Mouse (Mus musculus) MEL (cell line): Measurements from ENCODE around the gene Hacd4. TPM values are rescaled to one million over a fixed set of nuclear protein-coding genes. Genes with fewer than 3 reads are reported as not detected.

Source experiments
- DNase-seq: peaks from one replicate; pipeline ENCODE4 v3.0.0; 2011; ENCODE audit warnings: low read depth, low spot score
- H3K27ac ChIP-seq: 2 replicates; pipeline ENCODE4 v1.5.1; 2012; ENCODE audit warnings: low read depth, mild to moderate bottlenecking, control low read depth, low read length, moderate library complexity; ENCODE audit not compliant: control insufficient read depth
- H3K27me3 ChIP-seq, 2 experiments: fragments of 150-350 bp in 1 of 2; sonication (generic) in 1 of 2; 2 replicates each; pipeline ENCODE4 v1.6.1; 2012; ENCODE audit warnings: low read length in 2 of 2, mild to moderate bottlenecking in 2 of 2, improper control_type of control experiment in 1 of 2, moderate library complexity in 1 of 2; ENCODE audit not compliant: insufficient read depth in 2 of 2, control insufficient read depth in 1 of 2
- H3K36me3 ChIP-seq, 2 experiments: 2 replicates each; pipeline ENCODE4 v1.6.1; 2012 to 2014; ENCODE audit warnings: low read length in 2 of 2, improper control_type of control experiment in 1 of 2, inconsistent platforms in 1 of 2, mild to moderate bottlenecking in 1 of 2; ENCODE audit not compliant: insufficient read depth in 2 of 2, control insufficient read depth in 1 of 2
- H3K4me1 ChIP-seq, 2 experiments: fragments of 150-350 bp in 1 of 2; sonication (generic) in 1 of 2; 2 replicates each; pipeline ENCODE4 v1.6.1; 2012; ENCODE audit warnings: low read length in 2 of 2, improper control_type of control experiment in 1 of 2, mild to moderate bottlenecking in 1 of 2; ENCODE audit not compliant: insufficient read depth in 2 of 2, control insufficient read depth in 1 of 2
- H3K4me3 ChIP-seq, 2 experiments: fragments of 150-350 bp in 1 of 2; sonication (generic) in 1 of 2; 2 replicates each; pipeline ENCODE4 v1.5.1; 2012; ENCODE audit warnings: low read depth in 2 of 2, low read length in 2 of 2, mild to moderate bottlenecking in 2 of 2, moderate library complexity in 2 of 2, control low read depth in 1 of 2, improper control_type of control experiment in 1 of 2; ENCODE audit not compliant: control insufficient read depth in 1 of 2, insufficient read depth in 1 of 2
- H3K79me2 ChIP-seq: 2 replicates; pipeline ENCODE4 v1.6.1; 2012; ENCODE audit warnings: mild to moderate bottlenecking, low read length, moderate library complexity; ENCODE audit not compliant: control insufficient read depth, poor library complexity, insufficient read depth
- H3K9ac ChIP-seq: 2 replicates; pipeline ENCODE4 v1.6.1; 2012; ENCODE audit warnings: low read depth, mild to moderate bottlenecking, control low read depth, low read length, moderate library complexity; ENCODE audit not compliant: control insufficient read depth, poor library complexity, severe bottlenecking
- H3K9me3 ChIP-seq: fragments of 150-350 bp; sonication (generic); replicated peaks from 2 replicates; pipeline ENCODE4 v1.6.1; 2012; ENCODE audit warnings: mild to moderate bottlenecking, low read length, improper control_type of control experiment, moderate library complexity; ENCODE audit not compliant: insufficient read depth
- BHLHE40 ChIP-seq: IDR thresholded peaks from 2 replicates; pipeline ENCODE4 v1.6.1; 2012; ENCODE audit warnings: low read depth, mild to moderate bottlenecking, inconsistent platforms, low read length, improper control_type of control experiment, borderline replicate concordance
- CHD1 ChIP-seq: IDR thresholded peaks from 2 replicates; pipeline ENCODE4 v1.6.1; 2012; ENCODE audit warnings: low read depth, mild to moderate bottlenecking, inconsistent platforms, low read length, improper control_type of control experiment
- CHD2 ChIP-seq: IDR thresholded peaks from 2 replicates; pipeline ENCODE4 v1.6.1; 2011; ENCODE audit warnings: low read length, improper control_type of control experiment
- E2F4 ChIP-seq: IDR thresholded peaks from 2 replicates; pipeline ENCODE4 v1.6.1; 2011; ENCODE audit warnings: low read depth, low read length, improper control_type of control experiment, borderline replicate concordance
- EP300 ChIP-seq, 2 experiments: IDR thresholded peaks; 2 replicates each; pipeline ENCODE4 v1.6.1; 2011; ENCODE audit warnings: improper control_type of control experiment in 2 of 2, low read length in 2 of 2, low read depth in 1 of 2, mild to moderate bottlenecking in 1 of 2
- GABPA ChIP-seq: IDR thresholded peaks from 2 replicates; pipeline ENCODE4 v1.6.1; 2012; ENCODE audit warnings: low read depth, mild to moderate bottlenecking, inconsistent platforms, low read length, improper control_type of control experiment, moderate library complexity
- GATA1 ChIP-seq: IDR thresholded peaks from 2 replicates; pipeline ENCODE4 v1.6.1; 2011; ENCODE audit warnings: low read depth, low read length, improper control_type of control experiment
- HCFC1 ChIP-seq: IDR thresholded peaks from 2 replicates; pipeline ENCODE4 v1.6.1; 2012; ENCODE audit warnings: low read depth, mild to moderate bottlenecking, inconsistent platforms, low read length, improper control_type of control experiment, moderate library complexity
- MAFK ChIP-seq: IDR thresholded peaks from 2 replicates; pipeline ENCODE4 v1.6.1; 2011; ENCODE audit warnings: low read depth, mild to moderate bottlenecking, low read length, improper control_type of control experiment, borderline replicate concordance
- MEF2A ChIP-seq: IDR thresholded peaks from 2 replicates; pipeline ENCODE4 v1.6.1; 2014; ENCODE audit warnings: low read depth, mild to moderate bottlenecking, inconsistent platforms, low read length, improper control_type of control experiment; ENCODE audit not compliant: poor library complexity, insufficient replicate concordance, severe bottlenecking; ENCODE audit errors: extremely low read depth
- MXI1 ChIP-seq: IDR thresholded peaks from 2 replicates; pipeline ENCODE4 v1.6.1; 2011; ENCODE audit warnings: mild to moderate bottlenecking, low read depth, low read length, improper control_type of control experiment
- NELFE ChIP-seq: IDR thresholded peaks from 2 replicates; pipeline ENCODE4 v1.6.1; 2011; ENCODE audit warnings: low read depth, low read length, improper control_type of control experiment
- POLR2AphosphoS2 ChIP-seq: IDR thresholded peaks from 2 replicates; pipeline ENCODE4 v1.6.1; 2011; ENCODE audit warnings: low read length, improper control_type of control experiment
- RAD21 ChIP-seq: IDR thresholded peaks from 2 replicates; pipeline ENCODE4 v1.6.1; 2011; ENCODE audit warnings: mild to moderate bottlenecking, low read depth, low read length, improper control_type of control experiment
- SIN3A ChIP-seq: IDR thresholded peaks from 2 replicates; pipeline ENCODE4 v1.6.1; 2012; ENCODE audit warnings: low read length, improper control_type of control experiment, inconsistent platforms
- TAL1 ChIP-seq: IDR thresholded peaks from 2 replicates; pipeline ENCODE4 v1.6.1; 2012; ENCODE audit warnings: mild to moderate bottlenecking, inconsistent platforms, low read length, moderate library complexity, mixed read lengths
- TBP ChIP-seq: IDR thresholded peaks from 2 replicates; pipeline ENCODE4 v1.8.0; 2011; ENCODE audit warnings: low read depth, low read length, improper control_type of control experiment
- TCF12 ChIP-seq: IDR thresholded peaks from 2 replicates; pipeline ENCODE4 v1.6.1; 2014; ENCODE audit warnings: low read depth, mild to moderate bottlenecking, inconsistent platforms, low read length, improper control_type of control experiment, moderate library complexity
- USF1 ChIP-seq: IDR thresholded peaks from 2 replicates; pipeline ENCODE4 v1.6.1; 2014; ENCODE audit warnings: low read depth, mild to moderate bottlenecking, inconsistent platforms, low read length, improper control_type of control experiment, moderate library complexity
- USF2 ChIP-seq, 2 experiments: IDR thresholded peaks; 2 replicates each; pipeline ENCODE4 v1.6.1; 2011 to 2012; ENCODE audit warnings: improper control_type of control experiment in 2 of 2, low read length in 2 of 2, borderline replicate concordance in 1 of 2, inconsistent platforms in 1 of 2, low read depth in 1 of 2, mild to moderate bottlenecking in 1 of 2; ENCODE audit not compliant: insufficient read depth in 1 of 2
- ZC3H11A ChIP-seq: IDR thresholded peaks from 2 replicates; pipeline ENCODE4 v1.6.1; 2012; ENCODE audit warnings: low read depth, mild to moderate bottlenecking, inconsistent platforms, low read length, improper control_type of control experiment
- ZKSCAN1 ChIP-seq: IDR thresholded peaks from 2 replicates; pipeline ENCODE4 v1.6.1; 2012; ENCODE audit warnings: low read depth, mild to moderate bottlenecking, inconsistent platforms, low read length, improper control_type of control experiment, moderate library complexity
- polyA plus RNA-seq, 2 experiments: library from polyadenylated mRNA; stranded (reverse) in 1 of 2; unstranded in 1 of 2; fragments of >175 nt in 1 of 2; fragments of >200 nt in 1 of 2; gene quantifications; 2 replicates each; pipeline versions ENCODE4 v1.2.1 to v1.2.4; 2012; ENCODE audit warnings: low replicate concordance in 2 of 2, low read depth in 1 of 2; ENCODE audit not compliant: insufficient read length in 2 of 2, insufficient read depth in 1 of 2, missing spikeins in 1 of 2
- total RNA-seq: library from RNA; depleted of rRNA; stranded (reverse); fragments of 300-350 nt; gene quantifications from 2 replicates; pipeline ENCODE4 v1.2.3, GENCODE M21; 2012

Hacd4 gene
- total and polyA plus RNA-seq, 3 experiments: 0.19 to 0.64 TPM; not detected in 1

DNA sequence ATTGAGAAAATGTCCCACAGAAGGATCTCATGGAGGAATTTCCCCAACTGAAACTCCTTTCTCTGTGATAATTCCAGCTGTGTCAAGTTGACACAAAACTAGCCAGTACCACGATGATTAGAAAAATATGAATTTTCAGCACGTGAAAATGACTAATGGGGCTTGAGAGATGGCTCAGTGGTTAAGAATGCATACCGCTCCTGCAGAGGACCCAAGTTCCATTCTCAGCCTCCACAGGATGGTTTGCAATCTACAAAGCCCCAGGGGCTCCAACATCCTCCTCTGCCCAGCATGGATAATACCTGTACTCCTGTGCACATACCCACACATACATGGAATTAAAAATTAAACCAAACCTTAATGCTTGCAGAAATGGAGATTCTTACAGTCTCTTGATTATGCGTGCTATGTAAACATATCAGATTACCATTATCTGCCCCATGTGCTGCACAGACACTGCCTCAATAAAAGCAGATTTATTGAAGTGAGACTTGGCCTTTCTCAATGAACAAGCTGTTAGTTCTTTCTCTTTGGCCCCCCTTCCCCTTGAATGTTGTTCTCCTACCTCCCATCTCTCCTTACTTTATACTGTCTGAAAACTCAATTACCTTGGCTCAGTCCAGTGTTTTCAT, 39.6 kb upstream of the Hacd4 start:
- no peak for DNase-seq
- no peak overlapping the region for H3K27ac ChIP-seq
- no peak overlapping the region for H3K4me3 ChIP-seq
- no peak for TF ChIP-seq MEF2A
- no peak for TF ChIP-seq E2F4
- TF ChIP-seq TBP: no peak
- no peak for TF ChIP-seq GABPA
- no peak for TF ChIP-seq ZC3H11A
- no peak for TF ChIP-seq USF1
- TF ChIP-seq USF2 (IDR thresholded peaks at IDR 0.05; ENCODE audit: borderline replicate concordance in 1 of 2, insufficient read depth in 1 of 2, low read depth in 1 of 2, low read length in 2 of 2): no peak
- TF ChIP-seq HCFC1: no peak
- TF ChIP-seq RAD21: no peak
- no peak overlapping the region for H3K9ac ChIP-seq
- H3K27me3 ChIP-seq: 0 out of 4 replicates have a peak, but pooled peaks cover 0 to 1% of the 10 kb centered on the region in 2 experiments
- no peaks in the 10 kb centered on the region for H3K36me3 ChIP-seq
- no peaks in the 10 kb centered on the region for H3K4me1 ChIP-seq
- H3K79me2 ChIP-seq: no peaks in the 10 kb centered on the region
- H3K9me3 ChIP-seq: no peaks in the 10 kb centered on the region

DNA sequence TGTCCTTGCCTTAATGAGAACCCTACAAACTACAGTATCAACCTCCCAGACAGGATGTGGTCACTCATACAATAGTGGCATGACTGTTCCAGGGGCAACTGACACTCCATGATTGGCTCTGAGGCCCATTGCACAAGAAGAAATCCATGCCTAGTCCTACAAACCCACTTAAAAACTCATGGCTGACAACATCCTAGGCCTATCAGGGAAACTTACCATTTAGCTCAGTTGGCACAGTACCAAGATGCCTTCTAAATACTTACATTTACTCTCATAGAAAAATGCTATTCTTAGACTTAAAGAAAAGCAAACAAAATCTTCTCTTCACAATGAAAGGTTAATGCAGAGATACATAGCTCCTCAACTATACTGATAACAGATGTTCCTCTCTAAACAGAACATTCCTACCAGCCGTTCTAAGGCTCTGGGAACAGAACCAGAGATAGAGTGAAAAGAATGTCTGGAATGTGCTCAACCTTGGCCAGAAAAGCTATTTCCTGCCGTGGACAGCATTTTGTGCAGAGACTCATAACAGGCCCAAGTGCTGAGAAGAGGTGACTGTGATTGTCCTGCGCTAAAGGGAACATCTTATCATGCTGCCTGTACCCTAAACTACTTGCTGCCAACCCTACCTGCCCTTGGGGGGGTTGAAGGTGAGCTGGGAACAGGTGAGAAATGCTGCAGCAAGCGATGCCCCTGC, 37.9 kb upstream of the Hacd4 start:
- Histone ChIP-seq H3K4me3 (no peak overlapping the region), H3K27ac (no peak overlapping the region), H3K9me3 (no peaks in the 10 kb centered on the region), H3K79me2 (no peaks in the 10 kb centered on the region), H3K4me1 (no peaks in the 10 kb centered on the region)
- DNase-seq: no peak
- TF ChIP-seq ZKSCAN1 (no peak), RAD21 (no peak), CHD2 (no peak), BHLHE40 (no peak), GATA1 (no peak), HCFC1 (no peak), TBP (no peak), USF1 (no peak), TAL1 (no peak), EP300 (IDR thresholded peaks at IDR 0.05; ENCODE audit: low read depth in 1 of 2, low read length in 2 of 2) (no peak), CHD1 (no peak), MXI1 (no peak), MAFK (no peak), SIN3A (no peak), TCF12 (no peak), NELFE (no peak), ZC3H11A (no peak), GABPA (no peak), POLR2AphosphoS2 (no peak)
- TF ChIP-seq, all 39 proteins: peak for 0
- Histone ChIP-seq H3K9ac (no peak overlapping the region), H3K36me3 (no peaks in the 10 kb centered on the region), H3K27me3 (peaks cover 0 to 2% of the 10 kb centered on the region in 2 experiments; a peak in 1 of 4 replicates)
